Mouse (Mus musculus) midbrain, embryonic 11.5 days (tissue): ENCODE measurements around the gene Arl4d. TPM values are rescaled to one million over a fixed set of nuclear protein-coding genes. Genes with fewer than 3 reads are reported as not detected.

ENCODE experiments used
- ATAC-seq: fragments of 200-750 bp; cut with Nextera tagmentation; 2 replicates; pipeline ENCODE4 v1.8.0; 2017; ENCODE audit warnings: moderate TSS enrichment, moderate library complexity; ENCODE audit not compliant: low FRiP score
- DNase-seq: peaks from one replicate; pipeline ENCODE4 v3.0.0; 2015; ENCODE audit warnings: low spot score; ENCODE audit errors: missing footprints
- H3K27ac ChIP-seq: fragments of 300-500 bp; sonication (generic); 2 replicates; pipeline ENCODE4 v1.5.1; 2014; ENCODE audit warnings: low read depth, low read length
- H3K27me3 ChIP-seq: fragments of 300-500 bp; sonication (generic); 2 replicates; pipeline ENCODE4 v1.6.1; 2014; ENCODE audit warnings: mild to moderate bottlenecking, low read length, moderate library complexity, mixed read lengths; ENCODE audit not compliant: control insufficient read depth, insufficient read depth
- H3K36me3 ChIP-seq: fragments of 300-500 bp; sonication (generic); 2 replicates; pipeline ENCODE4 v1.6.1; 2014; ENCODE audit warnings: mild to moderate bottlenecking, low read length, moderate library complexity, mixed read lengths; ENCODE audit not compliant: control insufficient read depth, insufficient read depth
- H3K4me1 ChIP-seq: fragments of 300-500 bp; sonication (generic); 2 replicates; pipeline ENCODE4 v1.6.1; 2014; ENCODE audit warnings: low read length; ENCODE audit not compliant: control insufficient read depth, insufficient read depth
- H3K4me2 ChIP-seq: fragments of 300-500 bp; sonication (generic); 2 replicates; pipeline ENCODE4 v1.6.1; 2014; ENCODE audit warnings: mild to moderate bottlenecking, moderate library complexity
- H3K4me3 ChIP-seq: fragments of 300-500 bp; sonication (generic); 2 replicates; pipeline ENCODE4 v1.5.1; 2014; ENCODE audit warnings: low read depth, low read length
- H3K9ac ChIP-seq: fragments of 300-500 bp; sonication (generic); 2 replicates; pipeline ENCODE4 v1.6.1; 2014; ENCODE audit warnings: low read length
- H3K9me3 ChIP-seq: fragments of 300-500 bp; sonication (generic); 2 replicates; pipeline ENCODE4 v1.6.1; 2016; ENCODE audit warnings: low read length; ENCODE audit not compliant: control insufficient read depth
- WGBS: fragments of 180-500 bp; shearing (Covaris S2); extraction: QIAGEN DNeasy Blood & Tissue Kit; methylation state at CpG from one replicate; pipeline ENCODE4 v1.1.7; 2014; 5-methylcytosine and 5-hydroxymethylcytosine counted together
- polyA plus RNA-seq: library from polyadenylated mRNA; unstranded; fragments of >200 nt; fragmentation: Nextera tagmentation; extraction: Ambion mirVana; gene quantifications from 2 replicates; pipeline ENCODE4 v1.2.1, GENCODE M21; 2014

Gene Arl4d
- polyA plus RNA-seq, 1 experiment from 2014 or later, result 3.9 TPM

DNA sequence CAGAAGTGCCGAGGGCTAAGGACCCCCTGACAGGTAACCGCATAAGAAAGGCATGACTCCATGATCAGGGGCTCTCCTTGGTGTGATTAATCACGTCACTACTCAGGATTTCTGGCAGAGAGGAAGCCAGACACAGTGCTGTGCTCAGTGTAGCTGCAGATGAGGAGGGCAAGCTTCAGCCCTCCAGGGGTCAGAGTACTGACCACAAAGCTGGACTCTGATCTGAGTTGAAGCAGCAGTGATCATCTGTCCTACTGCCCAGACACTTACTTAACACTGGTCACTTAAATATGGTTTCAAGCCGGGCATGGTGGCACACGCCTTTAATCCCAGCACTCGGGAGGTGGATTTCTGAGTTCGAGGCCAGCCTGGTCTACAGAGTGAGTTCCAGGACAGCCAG lies 4.2 kb upstream of the Arl4d start:
- Histone ChIP-seq H3K4me3 (no peak overlapping the region), H3K4me1 (0 out of 2 replicates have a peak, but pooled peaks cover 4% of the 10 kb centered on the region), H3K9me3 (no peaks in the 10 kb centered on the region), H3K36me3 (no peaks in the 10 kb centered on the region), H3K27me3 (no peaks in the 10 kb centered on the region), H3K9ac (no peak overlapping the region), H3K27ac (no peak overlapping the region), H3K4me2 (no peak overlapping the region)
- WGBS, result 84% methylated on average over 7 of the region's 7 CpGs
- no peak for DNase-seq
- no peak for ATAC-seq

GRCm38 (mm10) chr11:101661786-101662185 lies 3.6 kb upstream of the Arl4d start:
- no peak overlapping the region for H3K9ac ChIP-seq
- no peak overlapping the region for H3K4me3 ChIP-seq

GRCm38 (mm10) chr11:101663229-101664027 lies 1.9 kb upstream of the Arl4d start:
- 66% methylated on average over 11 of the region's 11 CpGs for WGBS
- ATAC-seq, result no peak

More at GRCm38 (mm10) chr11:101661786-101662185, 3.6 kb upstream of the Arl4d start:
- no peak for ATAC-seq
- DNase-seq, result no peak
- H3K27me3 ChIP-seq, result no peaks in the 10 kb centered on the region
- no peaks in the 10 kb centered on the region for H3K36me3 ChIP-seq
- 0 out of 2 replicates have a peak, but pooled peaks cover 4% of the 10 kb centered on the region for H3K4me1 ChIP-seq
- whole genome bisulfite sequencing, result 76% methylated on average over 5 of the region's 5 CpGs
- no peak overlapping the region for H3K27ac ChIP-seq
- no peaks in the 10 kb centered on the region for H3K9me3 ChIP-seq
- no peak overlapping the region for H3K4me2 ChIP-seq

DNA sequence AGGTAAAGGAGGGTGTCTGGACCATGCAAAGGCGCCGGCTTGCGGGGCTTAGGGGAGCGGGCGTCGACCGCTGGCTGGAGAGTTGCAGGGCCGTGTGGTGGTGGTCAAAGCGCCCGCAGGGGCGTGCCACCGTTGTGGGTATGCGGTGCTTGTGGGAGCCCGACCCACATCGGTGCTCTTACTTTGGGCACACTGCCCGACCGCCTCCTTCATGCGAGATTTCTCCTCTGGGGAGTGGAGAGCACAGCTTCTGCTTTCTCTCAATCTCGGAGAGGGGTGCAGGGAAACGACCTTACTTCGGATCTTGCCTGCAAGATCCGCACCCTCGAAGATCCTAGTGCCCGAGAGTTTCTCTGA lies 273 bp downstream of the Arl4d start:
- Histone ChIP-seq H3K9me3 (no peaks in the 10 kb centered on the region), H3K4me1 (0 out of 2 replicates have a peak, but pooled peaks cover 2% of the 10 kb centered on the region), H3K27me3 (no peaks in the 10 kb centered on the region), H3K9ac (peak overlapping the region; percentile 56), H3K36me3 (no peaks in the 10 kb centered on the region), H3K4me2 (peak overlapping the region; percentile 88), H3K4me3 (peak overlapping the region; percentile 58), H3K27ac (no peak overlapping the region; the same call in 1 of the 2 replicates)
- WGBS, result 2% methylated on average over 24 of the region's 24 CpGs
- DNase-seq, result no peak
- no peak; the same call in 1 of the 2 replicates for ATAC-seq

More at GRCm38 (mm10) chr11:101663229-101664027, 1.9 kb upstream of the Arl4d start:
- 0 out of 2 replicates have a peak, but pooled peaks cover 2% of the 10 kb centered on the region for H3K4me1 ChIP-seq
- no peak overlapping the region for H3K9ac ChIP-seq
- no peak overlapping the region for H3K4me3 ChIP-seq
- no peaks in the 10 kb centered on the region for H3K36me3 ChIP-seq
- no peak overlapping the region for H3K27ac ChIP-seq
- H3K9me3 ChIP-seq, result no peaks in the 10 kb centered on the region
- no peak overlapping the region for H3K4me2 ChIP-seq
- H3K27me3 ChIP-seq, result no peaks in the 10 kb centered on the region
- DNase-seq, result no peak

GRCm38 (mm10) chr11:101666626-101667345 lies 1.4 kb downstream of the Arl4d start:
- Histone ChIP-seq H3K36me3 (no peaks in the 10 kb centered on the region), H3K27me3 (no peaks in the 10 kb centered on the region), H3K4me2 (no peak overlapping the region), H3K27ac (no peak overlapping the region), H3K9me3 (no peaks in the 10 kb centered on the region), H3K4me3 (no peak overlapping the region), H3K4me1 (0 out of 2 replicates have a peak, but pooled peaks cover 2% of the 10 kb centered on the region), H3K9ac (no peak overlapping the region)
- no peak for DNase-seq
- no peak for ATAC-seq
- WGBS, result 83% methylated on average over 28 of the region's 28 CpGs

GRCm38 (mm10) chr11:101667871-101668532 lies 2.7 kb downstream of the Arl4d start:
- DNase-seq (no peak), ATAC-seq (no peak)
- no peak overlapping the region for H3K4me3 ChIP-seq
- H3K4me1 ChIP-seq, result 0 out of 2 replicates have a peak, but pooled peaks cover 2% of the 10 kb centered on the region
- no peak overlapping the region for H3K27ac ChIP-seq
- no peaks in the 10 kb centered on the region for H3K27me3 ChIP-seq
- no peaks in the 10 kb centered on the region for H3K36me3 ChIP-seq
- H3K4me2 ChIP-seq, result no peak overlapping the region
- no peaks in the 10 kb centered on the region for H3K9me3 ChIP-seq
- WGBS, result 81% methylated on average over 14 of the region's 14 CpGs
- no peak overlapping the region for H3K9ac ChIP-seq

DNA sequence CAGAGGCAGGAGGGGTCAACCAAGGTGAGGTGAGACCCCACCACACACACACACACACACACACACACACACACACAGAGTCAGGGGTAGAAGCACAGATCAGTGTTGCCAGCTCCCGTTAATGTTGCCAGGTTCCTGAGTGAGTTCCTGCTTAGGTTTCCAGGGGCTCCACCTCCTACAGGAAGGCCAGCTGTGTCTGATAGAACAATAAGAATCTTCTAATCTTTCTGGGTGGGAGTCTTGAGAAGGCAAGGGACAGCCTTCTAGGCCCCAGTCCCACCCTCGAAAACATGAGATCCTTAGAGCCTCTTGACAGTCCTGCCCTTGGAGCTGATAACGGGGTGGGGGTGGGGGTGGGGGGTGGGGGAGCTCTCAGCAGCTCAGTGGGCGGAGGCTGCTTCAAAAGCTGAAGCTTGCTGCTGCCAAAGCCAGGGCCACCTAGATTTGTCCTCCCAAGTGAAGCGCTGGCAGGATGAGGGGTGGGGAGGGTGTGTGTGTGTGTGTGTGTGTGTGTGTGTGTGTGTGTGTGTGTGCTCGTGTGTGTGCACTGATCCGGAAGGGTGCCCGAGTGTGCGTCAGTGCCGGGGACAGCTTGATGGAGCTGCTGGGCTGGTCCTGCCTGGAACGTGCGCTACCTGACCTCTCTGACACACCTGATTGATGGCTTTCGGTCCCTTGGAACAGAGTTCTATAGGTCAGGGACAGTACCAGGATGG lies 3.4 kb downstream of the Arl4d start:
- Histone ChIP-seq H3K9me3 (no peaks in the 10 kb centered on the region), H3K4me1 (0 out of 2 replicates have a peak, but pooled peaks cover 2% of the 10 kb centered on the region), H3K36me3 (no peaks in the 10 kb centered on the region), H3K9ac (no peak overlapping the region), H3K27ac (no peak overlapping the region), H3K27me3 (no peaks in the 10 kb centered on the region), H3K4me2 (no peak overlapping the region), H3K4me3 (no peak overlapping the region)
- WGBS, result 64% methylated on average over 13 of the region's 13 CpGs
- DNase-seq (no peak), ATAC-seq (no peak)

DNA sequence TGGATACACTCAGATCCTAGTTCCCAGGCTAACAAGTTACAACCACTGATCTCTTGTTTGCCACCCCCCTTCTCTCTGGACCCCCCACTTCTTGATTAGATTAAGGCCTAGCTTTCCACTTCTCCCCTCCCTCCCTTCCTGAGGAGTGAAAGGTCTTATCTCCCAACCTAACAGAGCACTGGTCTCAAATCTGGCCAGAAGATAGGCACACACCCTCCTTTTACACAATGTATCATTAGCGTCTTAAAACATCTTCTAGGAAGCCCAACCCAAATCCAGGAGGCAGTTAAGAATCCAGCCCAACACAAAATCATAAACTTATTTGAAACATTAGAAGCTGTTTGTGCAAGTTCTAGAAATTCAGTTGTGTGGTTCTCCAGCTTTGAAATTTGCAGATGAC lies 5.0 kb downstream of the Arl4d start:
- no peak for ATAC-seq
- Histone ChIP-seq H3K9me3 (no peaks in the 10 kb centered on the region), H3K4me1 (no peaks in the 10 kb centered on the region), H3K9ac (no peak overlapping the region), H3K27me3 (no peaks in the 10 kb centered on the region), H3K4me3 (no peak overlapping the region), H3K27ac (no peak overlapping the region), H3K4me2 (no peak overlapping the region), H3K36me3 (no peaks in the 10 kb centered on the region)
- DNase-seq, result no peak
- 83% methylated on average over 1 of the region's 1 CpGs for WGBS
